Mouse (Mus musculus): ENCODE measurements around the gene Gm5431. TPM values are rescaled to one million over a fixed set of nuclear protein-coding genes. Genes with fewer than 3 reads are reported as not detected.
"Not testable (repeated sequence)": the region's sequence is repeated elsewhere in the genome, so short reads cannot be mapped to it uniquely, and the experiment has no call there.

Gene Gm5431
- polyA plus RNA-seq, 1 experiment from 2014 or later = not detected

DNA sequence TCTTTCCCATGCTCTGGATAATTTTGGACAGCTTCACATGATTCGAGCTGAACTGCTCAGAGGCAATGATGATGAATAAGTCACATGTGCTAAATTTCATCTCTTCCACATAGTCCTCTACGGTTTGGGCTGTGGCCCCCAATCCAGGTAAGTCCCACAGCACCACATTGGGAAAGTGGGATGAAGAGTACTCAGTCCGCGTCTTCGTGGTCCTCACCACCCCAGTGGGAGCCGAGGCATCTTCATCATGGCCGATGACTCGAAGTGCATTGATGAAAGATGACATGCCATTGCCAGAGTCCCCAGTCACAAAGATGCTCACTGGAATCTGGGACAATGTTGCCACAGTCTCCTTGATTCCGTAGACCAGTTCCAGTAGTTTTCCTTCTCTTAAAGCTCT lies 35.5 kb downstream of the Gm5431 start:
- Histone ChIP-seq H3K4me1 (peaks cover 8% of the 10 kb centered on the region), H3K4me3 (no peak overlapping the region), H3K9me3 (replicated peaks) (no peaks in the 10 kb centered on the region), H3K36me3 (no peaks in the 10 kb centered on the region), H3K27me3 (ENCODE audit: low read depth, poor library complexity, severe bottlenecking) (peaks cover 4% of the 10 kb centered on the region; the same call in 1 of the 2 replicates), H3K27ac (no peak overlapping the region)
- DNase-seq (ENCODE audit: low spot score) = no peak
- 97% methylated on average over 9 of the region's 9 CpGs for WGBS

DNA sequence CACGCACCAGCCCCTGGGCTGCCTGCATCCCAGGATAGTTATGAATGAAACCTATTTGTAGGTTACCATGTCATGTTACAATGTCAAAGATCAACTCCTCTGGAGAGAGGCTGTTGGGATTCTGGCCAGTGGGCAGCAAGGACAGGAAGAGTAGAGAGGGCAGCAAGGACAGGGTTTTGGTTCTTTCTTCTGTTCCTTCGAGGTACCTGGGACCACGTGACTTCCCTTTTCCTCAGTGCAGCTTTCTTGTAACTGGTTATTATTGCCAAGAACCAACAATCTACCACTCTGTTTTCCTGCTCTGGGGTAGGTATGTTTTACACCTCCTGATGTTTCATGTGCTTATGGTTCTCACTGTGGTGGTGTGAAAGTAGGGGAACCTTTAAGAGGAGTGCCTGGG lies 38.2 kb downstream of the Gm5431 start:
- Histone ChIP-seq H3K27ac (no peak overlapping the region), H3K36me3 (no peaks in the 10 kb centered on the region), H3K9me3 (replicated peaks) (no peaks in the 10 kb centered on the region), H3K4me1 (peaks cover under 1% of the 10 kb centered on the region; the same call in 1 of the 2 replicates), H3K4me3 (no peak overlapping the region), H3K27me3 (ENCODE audit: low read depth, poor library complexity, severe bottlenecking) (0 out of 2 replicates have a peak, but pooled peaks cover 6% of the 10 kb centered on the region)
- DNase-seq (ENCODE audit: low spot score) = no peak
- WGBS = 87% methylated on average over 3 of the region's 3 CpGs

DNA sequence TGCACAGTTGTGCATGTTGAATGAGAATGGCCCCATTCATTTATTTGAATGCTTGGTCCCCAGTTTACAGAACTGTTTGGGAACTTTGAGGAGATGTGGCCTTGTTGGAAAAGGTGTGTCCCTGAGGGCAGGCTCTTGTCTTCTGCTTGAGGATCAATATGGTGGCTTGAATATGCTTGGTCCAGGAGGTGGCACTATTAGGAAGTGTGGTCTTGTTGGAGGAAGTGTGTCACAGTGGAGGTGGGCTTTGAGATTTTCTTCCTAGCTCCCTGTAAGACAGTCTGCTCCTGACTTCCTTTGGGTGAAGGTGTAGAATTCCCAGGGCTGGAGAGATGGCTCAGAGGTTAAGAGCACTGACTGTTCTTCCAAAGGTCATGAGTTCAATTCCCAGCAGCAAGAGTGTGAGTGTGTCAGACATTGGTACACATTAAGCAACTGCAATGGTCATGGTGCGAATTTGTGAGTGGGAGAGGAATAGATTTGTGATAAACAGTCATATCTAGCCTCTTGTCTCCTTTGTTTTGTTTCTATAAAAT lies 39.2 kb downstream of the Gm5431 start:
- Histone ChIP-seq H3K4me3 (no peak overlapping the region), H3K9me3 (replicated peaks) (no peaks in the 10 kb centered on the region), H3K4me1 (peaks cover 10% of the 10 kb centered on the region), H3K36me3 (no peaks in the 10 kb centered on the region), H3K27ac (no peak overlapping the region), H3K27me3 (ENCODE audit: low read depth, poor library complexity, severe bottlenecking) (0 out of 2 replicates have a peak, but pooled peaks cover 14% of the 10 kb centered on the region)
- no peak for DNase-seq (ENCODE audit: low spot score)
- WGBS = 80% methylated on average over 1 of the region's 1 CpGs

DNA sequence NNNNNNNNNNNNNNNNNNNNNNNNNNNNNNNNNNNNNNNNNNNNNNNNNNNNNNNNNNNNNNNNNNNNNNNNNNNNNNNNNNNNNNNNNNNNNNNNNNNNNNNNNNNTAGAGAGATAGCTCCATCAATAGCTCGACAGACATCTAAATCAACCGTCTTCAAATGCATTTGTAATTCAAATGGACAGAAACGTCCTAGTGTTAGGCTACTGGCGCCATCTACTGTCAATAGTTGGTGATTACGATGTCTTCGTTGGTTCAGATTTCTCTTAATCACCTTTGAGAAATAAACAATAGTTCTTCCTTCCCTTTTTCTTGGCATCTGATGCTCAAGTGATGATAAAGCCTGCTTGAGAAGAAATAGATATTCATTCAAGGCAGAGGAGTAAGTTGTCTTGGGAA lies 43.0 kb downstream of the Gm5431 start:
- H3K4me3 ChIP-seq = peak overlapping the region; percentile 67; the same call in 1 of the 2 replicates
- no peaks in the 10 kb centered on the region for H3K9me3 ChIP-seq (replicated peaks)
- peaks cover 27% of the 10 kb centered on the region for H3K4me1 ChIP-seq
- 1% methylated on average over 6 of the region's 6 CpGs for WGBS
- peaks cover 15% of the 10 kb centered on the region; the same call in 1 of the 2 replicates for H3K27me3 ChIP-seq (ENCODE audit: low read depth, poor library complexity, severe bottlenecking)
- DNase-seq (ENCODE audit: low spot score) = peak; percentile 31
- no peaks in the 10 kb centered on the region for H3K36me3 ChIP-seq
- no peak overlapping the region for H3K27ac ChIP-seq

DNA sequence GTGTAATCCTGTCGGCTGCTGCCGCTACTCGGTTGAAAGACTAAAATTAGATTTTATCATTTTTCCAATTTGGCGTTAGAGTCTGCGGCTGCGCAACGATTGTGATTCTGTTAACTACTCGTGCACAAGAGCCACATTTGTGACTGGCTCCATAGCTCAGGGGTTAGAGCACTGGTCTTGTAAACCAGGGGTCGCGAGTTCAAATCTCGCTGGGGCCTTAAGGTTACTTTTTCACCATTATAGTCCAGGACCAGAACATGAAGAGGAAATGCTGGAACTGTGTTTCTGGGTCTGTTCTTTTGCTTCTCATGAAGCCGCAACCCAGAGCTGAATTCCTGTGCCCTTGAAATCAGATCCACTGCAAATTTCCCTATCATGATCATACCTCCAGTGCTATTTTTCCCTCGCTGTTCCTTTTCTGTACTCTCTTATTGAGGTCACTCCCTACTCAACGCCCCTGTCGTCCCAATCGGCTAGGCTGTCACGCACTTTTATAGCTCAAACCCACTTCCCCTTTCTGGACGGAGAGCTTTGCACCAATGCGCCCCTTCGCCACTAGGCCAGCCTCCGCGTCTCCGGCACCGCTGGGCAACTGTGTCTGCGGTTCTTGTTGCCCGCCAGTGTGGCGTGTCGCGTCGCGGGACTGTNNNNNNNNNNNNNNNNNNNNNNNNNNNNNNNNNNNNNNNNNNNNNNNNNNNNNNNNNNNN lies 48.4 kb downstream of the Gm5431 start:
- Histone ChIP-seq H3K4me1 (peaks cover 34% of the 10 kb centered on the region), H3K4me3 (peak overlapping the region; percentile 67), H3K27ac (no peak overlapping the region), H3K27me3 (ENCODE audit: low read depth, poor library complexity, severe bottlenecking) (peaks cover 29% of the 10 kb centered on the region), H3K9me3 (replicated peaks) (no peaks in the 10 kb centered on the region), H3K36me3 (no peaks in the 10 kb centered on the region)
- peak; percentile 86 for DNase-seq (ENCODE audit: low spot score)
- WGBS = under 1% methylated on average over 31 of the region's 31 CpGs

DNA sequence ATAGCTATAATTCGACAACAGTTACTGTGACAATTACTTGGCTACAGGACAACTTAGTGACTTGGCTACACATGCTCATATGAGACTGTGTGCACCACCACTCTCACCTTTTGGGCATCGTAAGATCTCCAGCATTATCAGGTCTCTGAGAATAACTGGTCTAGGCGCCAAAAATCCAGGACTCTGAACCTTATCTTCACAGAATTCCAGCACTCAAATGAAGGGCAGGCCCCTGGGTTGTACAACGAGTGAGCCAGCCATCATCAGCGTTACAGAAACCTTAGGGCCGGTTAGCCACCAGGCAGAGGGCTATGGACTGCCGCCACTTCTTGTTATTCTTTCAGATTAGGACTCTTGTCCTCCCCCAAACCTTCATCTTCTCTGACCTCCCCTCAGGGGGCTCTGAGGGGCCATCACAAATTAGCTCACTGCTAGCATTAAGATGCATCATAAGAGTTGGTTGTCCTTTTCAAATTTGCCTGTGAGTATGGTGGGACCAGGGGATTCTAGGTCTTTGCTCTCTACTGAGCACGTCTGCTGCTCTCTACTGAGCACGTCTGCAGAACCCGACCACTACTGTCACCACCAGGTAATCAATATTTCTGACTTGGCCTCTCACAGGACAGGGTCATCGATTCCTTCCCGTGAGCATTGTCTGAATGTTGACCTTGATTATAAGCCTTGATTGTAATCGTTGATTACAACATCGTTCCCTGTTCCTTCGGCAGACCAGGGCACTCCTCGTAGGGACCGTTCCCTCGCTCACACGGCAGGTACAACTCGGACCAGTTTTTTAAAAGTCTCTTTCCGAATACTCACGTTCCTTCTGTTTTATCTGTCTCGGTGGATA lies 49.2 kb downstream of the Gm5431 start:
- Histone ChIP-seq H3K27ac (no peak overlapping the region), H3K36me3 (no peaks in the 10 kb centered on the region), H3K4me3 (peak overlapping the region; percentile 67), H3K27me3 (ENCODE audit: low read depth, poor library complexity, severe bottlenecking) (peaks cover 29% of the 10 kb centered on the region), H3K9me3 (replicated peaks) (no peaks in the 10 kb centered on the region), H3K4me1 (peaks cover 26% of the 10 kb centered on the region)
- peak; percentile 59 for DNase-seq (ENCODE audit: low spot score)
- 7% methylated on average over 23 of the region's 23 CpGs for WGBS

DNA sequence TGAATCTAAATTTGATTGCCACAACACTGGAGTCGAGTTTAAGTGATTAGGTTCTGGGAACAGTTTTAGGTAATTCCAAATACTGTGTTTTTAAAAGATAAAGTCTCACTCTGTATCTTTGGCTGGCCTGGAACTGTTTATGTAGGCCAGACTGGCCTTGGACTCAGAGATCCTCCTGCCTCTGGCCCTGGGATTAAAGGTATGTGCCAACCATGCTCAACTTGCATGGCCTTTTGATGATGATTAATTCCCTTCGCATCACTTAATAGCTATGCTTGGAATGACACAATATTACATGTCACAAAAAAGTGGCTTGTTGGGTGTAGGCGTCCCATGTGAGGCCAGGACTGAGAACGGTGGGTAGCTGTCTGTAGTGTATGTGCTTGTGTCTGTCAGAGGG lies 49.8 kb downstream of the Gm5431 start:
- DNase-seq (ENCODE audit: low spot score) = no peak
- H3K9me3 ChIP-seq (replicated peaks) = no peaks in the 10 kb centered on the region
- H3K27ac ChIP-seq = no peak overlapping the region
- H3K4me3 ChIP-seq = peak overlapping the region; percentile 67; the same call in 1 of the 2 replicates
- WGBS = 83% methylated on average over 4 of the region's 4 CpGs
- H3K4me1 ChIP-seq = peaks cover 23% of the 10 kb centered on the region
- H3K27me3 ChIP-seq (ENCODE audit: low read depth, poor library complexity, severe bottlenecking) = peaks cover 32% of the 10 kb centered on the region
- H3K36me3 ChIP-seq = no peaks in the 10 kb centered on the region

DNA sequence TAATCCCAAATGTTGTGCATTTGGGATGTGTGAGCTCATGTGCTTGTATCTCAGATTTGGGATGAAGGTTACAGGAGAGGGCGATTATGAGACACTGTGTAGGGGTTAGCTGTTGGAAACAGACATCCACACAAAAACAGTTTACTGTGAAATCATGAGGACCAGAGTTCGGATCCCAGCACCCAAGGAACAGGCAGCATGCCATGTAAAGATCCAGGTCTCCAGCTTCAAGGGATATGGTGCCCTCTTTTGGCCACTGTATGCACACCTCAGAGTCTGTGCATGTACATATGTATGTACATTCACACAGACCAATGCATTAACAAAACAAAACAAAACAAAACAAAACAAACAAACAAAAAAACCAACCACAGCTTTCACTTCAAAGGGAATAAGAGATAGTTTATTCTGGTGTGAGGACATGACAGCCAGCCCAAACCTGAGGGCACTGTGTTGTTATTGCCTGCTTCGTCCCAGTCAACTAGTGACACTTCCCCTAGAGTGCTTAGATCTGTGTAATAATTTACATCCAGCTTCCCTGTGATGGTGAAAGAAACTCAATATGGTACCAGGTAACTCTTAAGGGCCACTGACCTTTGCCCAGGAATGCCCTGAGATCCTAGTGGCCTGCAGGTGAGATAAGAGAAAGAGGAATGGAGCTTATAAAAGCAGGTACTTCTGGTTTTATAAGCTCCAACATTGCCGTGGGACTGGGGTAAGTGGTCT lies 50.6 kb downstream of the Gm5431 start:
- WGBS = 86% methylated on average over 4 of the region's 4 CpGs
- no peak overlapping the region for H3K27ac ChIP-seq
- H3K27me3 ChIP-seq (ENCODE audit: low read depth, poor library complexity, severe bottlenecking) = peaks cover 32% of the 10 kb centered on the region
- no peaks in the 10 kb centered on the region for H3K36me3 ChIP-seq
- H3K4me1 ChIP-seq = peaks cover 23% of the 10 kb centered on the region
- H3K4me3 ChIP-seq = no peak overlapping the region
- H3K9me3 ChIP-seq (replicated peaks) = no peaks in the 10 kb centered on the region
- DNase-seq (ENCODE audit: low spot score) = no peak

DNA sequence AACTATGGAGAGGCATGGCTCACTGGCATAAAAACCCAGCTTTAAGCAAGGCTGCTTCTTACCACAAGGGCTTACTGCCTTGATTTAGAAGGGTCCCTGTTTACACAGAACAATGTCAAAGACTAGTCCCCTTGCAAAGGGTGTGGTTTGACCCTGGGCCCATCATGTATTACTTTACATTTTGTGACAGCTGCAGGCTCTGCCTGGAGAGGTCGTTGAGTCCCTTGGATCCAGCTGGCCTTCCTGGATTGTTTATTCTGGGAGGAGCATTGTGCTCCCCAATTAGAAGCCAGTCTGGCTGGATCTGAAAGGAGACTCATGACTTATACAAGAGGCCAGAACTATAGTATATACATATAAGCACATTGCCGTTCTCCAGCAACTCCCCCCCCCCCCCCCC lies 51.8 kb downstream of the Gm5431 start:
- Histone ChIP-seq H3K27me3 (ENCODE audit: low read depth, poor library complexity, severe bottlenecking) (peaks cover 35% of the 10 kb centered on the region), H3K36me3 (no peaks in the 10 kb centered on the region), H3K27ac (no peak overlapping the region), H3K4me3 (no peak overlapping the region), H3K4me1 (peaks cover 24% of the 10 kb centered on the region), H3K9me3 (replicated peaks) (no peaks in the 10 kb centered on the region)
- no peak for DNase-seq (ENCODE audit: low spot score)
- WGBS = 39% methylated on average over 2 of the region's 2 CpGs

DNA sequence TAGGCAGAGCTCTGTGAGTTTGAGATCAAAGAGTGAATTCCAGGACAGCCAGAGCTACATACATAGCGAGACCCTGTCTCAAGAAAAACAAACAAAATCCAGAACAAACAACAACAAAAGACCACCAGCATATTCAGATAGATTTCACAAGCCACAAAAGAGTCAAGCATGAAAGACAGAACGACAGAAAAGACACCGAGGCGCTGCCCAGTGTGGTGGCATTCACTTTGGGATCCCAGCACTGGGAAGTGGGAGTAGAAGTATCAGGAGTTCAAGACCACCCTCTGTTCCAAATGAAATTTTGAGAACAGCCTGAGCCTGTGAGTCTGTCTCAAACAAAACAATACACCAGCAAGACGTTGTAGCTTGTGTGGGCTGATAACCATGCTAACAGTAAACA lies 55.1 kb downstream of the Gm5431 start:
- Histone ChIP-seq H3K36me3 (no peaks in the 10 kb centered on the region), H3K4me3 (no peak overlapping the region), H3K9me3 (replicated peaks) (no peaks in the 10 kb centered on the region), H3K4me1 (0 out of 2 replicates have a peak, but pooled peaks cover 3% of the 10 kb centered on the region), H3K27ac (no peak overlapping the region), H3K27me3 (ENCODE audit: low read depth, poor library complexity, severe bottlenecking) (peaks cover 45% of the 10 kb centered on the region)
- WGBS = 71% methylated on average over 5 of the region's 5 CpGs
- DNase-seq (ENCODE audit: low spot score) = no peak

DNA sequence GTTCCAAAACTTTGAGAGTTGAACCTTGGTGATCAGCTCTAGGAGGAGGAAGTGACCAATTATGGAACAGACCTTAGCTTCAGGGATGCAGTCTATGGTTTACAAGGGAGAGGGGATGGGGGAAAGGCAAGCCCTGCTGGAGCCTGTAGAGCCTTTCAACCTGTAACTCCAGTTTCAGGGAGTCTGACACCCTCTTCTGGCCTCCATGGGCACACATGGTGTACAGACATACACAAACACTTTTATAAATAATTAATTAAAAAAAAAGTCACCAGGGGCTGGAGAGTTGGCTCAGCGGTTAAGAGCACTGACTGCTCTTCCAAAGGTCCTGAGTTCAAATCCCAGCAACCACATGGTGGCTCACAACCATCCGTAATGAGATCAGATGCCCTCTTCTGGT lies 55.7 kb downstream of the Gm5431 start:
- WGBS = 85% methylated on average over 2 of the region's 2 CpGs

DNA sequence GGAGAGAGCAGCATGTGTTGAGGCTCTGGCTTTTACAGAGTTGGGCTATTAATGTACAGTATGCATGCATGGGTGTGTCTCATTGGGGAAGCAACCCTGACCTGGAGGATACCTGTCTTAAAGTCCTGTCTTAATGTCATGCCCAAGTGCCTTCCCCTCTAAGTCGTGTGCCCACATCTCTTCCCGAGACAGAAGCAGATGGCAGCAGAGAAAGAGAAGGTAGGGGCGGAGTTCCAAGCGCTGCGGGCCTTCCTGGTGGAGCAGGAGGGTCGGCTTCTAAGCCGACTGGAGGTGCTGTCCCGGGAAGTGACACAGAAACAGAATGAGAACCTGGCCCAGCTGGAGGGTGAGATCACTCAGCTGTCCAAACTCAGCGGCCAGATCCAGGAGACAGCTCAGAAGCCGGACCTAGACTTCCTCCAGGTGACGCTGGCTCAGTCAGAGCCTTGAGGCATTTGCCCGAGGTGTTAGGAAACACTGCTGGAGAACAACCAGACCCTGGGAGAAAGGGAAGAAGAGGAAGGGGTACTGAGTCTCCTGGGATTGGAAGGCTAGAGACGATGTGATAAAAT lies 56.7 kb downstream of the Gm5431 start:
- WGBS = 27% methylated on average over 13 of the region's 13 CpGs
- DNase-seq (ENCODE audit: low spot score) = no peak
- H3K27ac ChIP-seq = no peak overlapping the region
- 0 out of 2 replicates have a peak overlapping the region, but pooled peaks have one; percentile 0 for H3K4me3 ChIP-seq
- H3K27me3 ChIP-seq (ENCODE audit: low read depth, poor library complexity, severe bottlenecking) = peaks cover 44% of the 10 kb centered on the region
- H3K36me3 ChIP-seq = no peaks in the 10 kb centered on the region
- H3K4me1 ChIP-seq = 0 out of 2 replicates have a peak, but pooled peaks cover 3% of the 10 kb centered on the region
- H3K9me3 ChIP-seq (replicated peaks) = no peaks in the 10 kb centered on the region

More for the DNA sequence above, 55.7 kb downstream of the Gm5431 start:
- not testable (repeated sequence) for DNase-seq (ENCODE audit: low spot score); H3K4me1 ChIP-seq; H3K4me3 ChIP-seq; H3K27ac ChIP-seq; H3K9me3 ChIP-seq (replicated peaks); H3K36me3 ChIP-seq
- peaks cover 45% of the 10 kb centered on the region for H3K27me3 ChIP-seq (ENCODE audit: low read depth, poor library complexity, severe bottlenecking)
